Mouse (Mus musculus) stomach, embryonic 15.5 days (tissue): ENCODE measurements around the gene Cacna1d. TPM values are rescaled to one million over a fixed set of nuclear protein-coding genes. Genes with fewer than 3 reads are reported as not detected.
A peak's percentile ranks its signal among the peaks of the same experiment; 100 is the strongest.

ENCODE experiments used
- ATAC-seq: fragments of 200-750 bp; cut with Nextera tagmentation; 2 replicates; pipeline ENCODE4 v1.8.0; 2017; ENCODE audit warnings: low read depth, moderate number of reproducible peaks, moderate TSS enrichment; ENCODE audit not compliant: insufficient read depth, low FRiP score
- H3K27ac ChIP-seq: fragments of 300-500 bp; sonication (generic); 2 replicates; pipeline ENCODE4 v1.5.1; 2015; ENCODE audit warnings: mild to moderate bottlenecking, inconsistent platforms
- H3K27me3 ChIP-seq: fragments of 300-500 bp; sonication (generic); replicated peaks from 2 replicates; pipeline ENCODE4 v1.6.1; 2015; ENCODE audit warnings: inconsistent platforms
- H3K36me3 ChIP-seq: fragments of 300-500 bp; sonication (generic); 2 replicates; pipeline ENCODE4 v1.6.1; 2015; ENCODE audit warnings: inconsistent platforms
- H3K4me1 ChIP-seq: fragments of 300-500 bp; sonication (generic); 2 replicates; pipeline ENCODE4 v1.6.1; 2015; ENCODE audit warnings: inconsistent platforms
- H3K4me2 ChIP-seq: fragments of 300-500 bp; sonication (generic); 2 replicates; pipeline ENCODE4 v1.6.1; 2015; ENCODE audit warnings: mild to moderate bottlenecking, inconsistent platforms
- H3K4me3 ChIP-seq: fragments of 300-500 bp; sonication (generic); replicated peaks from 2 replicates; pipeline ENCODE4 v1.5.1; 2015; ENCODE audit warnings: inconsistent platforms
- H3K9ac ChIP-seq: fragments of 300-500 bp; sonication (generic); 2 replicates; pipeline ENCODE4 v1.6.1; 2015; ENCODE audit warnings: inconsistent platforms
- H3K9me3 ChIP-seq: fragments of 300-500 bp; sonication (generic); 2 replicates; pipeline ENCODE4 v1.6.1; 2016; ENCODE audit warnings: inconsistent platforms
- WGBS: fragments of 180-500 bp; shearing (Covaris S2); methylation state at CpG from one replicate; pipeline ENCODE4 v1.1.7; 2015; 5-methylcytosine and 5-hydroxymethylcytosine counted together
- polyA plus RNA-seq: library from polyadenylated mRNA; unstranded; fragments of >200 nt; fragmentation: Nextera tagmentation; extraction: Ambion mirVana; gene quantifications from 2 replicates; pipeline ENCODE4 v1.2.1, GENCODE M21; 2015

Cacna1d gene
- polyA plus RNA-seq, 1 experiment from 2014 or later: 6.1 TPM

DNA sequence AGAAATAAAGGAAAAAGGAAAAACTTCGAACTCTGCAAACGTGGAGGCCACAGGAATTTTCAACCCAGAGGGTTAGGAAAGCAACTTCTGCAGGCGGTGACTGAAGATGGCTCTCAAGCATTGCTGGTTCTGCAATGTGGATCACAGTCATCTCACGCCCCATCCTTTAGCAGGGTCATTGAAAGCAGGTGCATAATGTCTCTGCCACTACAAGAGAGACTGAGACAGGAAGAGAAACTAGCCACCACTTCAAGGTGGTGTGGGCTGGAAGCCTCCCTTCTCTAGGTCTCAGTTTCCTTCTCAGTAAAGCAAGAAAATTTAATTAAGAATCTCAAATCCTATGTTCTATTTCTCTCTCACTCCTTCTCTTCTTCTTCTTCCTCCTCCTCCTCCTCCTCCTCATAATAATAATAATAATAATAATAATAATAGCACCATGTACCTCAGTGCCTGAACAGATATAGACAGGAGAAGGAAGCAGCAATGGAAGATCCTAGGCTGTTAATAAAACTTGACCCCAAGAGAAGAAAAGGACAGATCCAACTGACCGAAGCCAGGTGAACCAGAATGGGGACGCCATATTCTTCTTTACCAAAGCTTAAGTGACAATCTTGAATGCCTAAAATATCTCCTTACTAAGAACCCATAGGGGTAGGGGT, 305.5 kb downstream of the Cacna1d start:
- Histone ChIP-seq H3K36me3 (no peaks in the 10 kb centered on the region), H3K4me1 (no peaks in the 10 kb centered on the region), H3K4me2 (no peak overlapping the region), H3K4me3 (no peak overlapping the region), H3K27me3 (no peaks in the 10 kb centered on the region), H3K27ac (no peak overlapping the region), H3K9me3 (no peaks in the 10 kb centered on the region), H3K9ac (no peak overlapping the region)
- WGBS: 86% methylated on average over 6 of the region's 6 CpGs
- ATAC-seq: no peak

DNA sequence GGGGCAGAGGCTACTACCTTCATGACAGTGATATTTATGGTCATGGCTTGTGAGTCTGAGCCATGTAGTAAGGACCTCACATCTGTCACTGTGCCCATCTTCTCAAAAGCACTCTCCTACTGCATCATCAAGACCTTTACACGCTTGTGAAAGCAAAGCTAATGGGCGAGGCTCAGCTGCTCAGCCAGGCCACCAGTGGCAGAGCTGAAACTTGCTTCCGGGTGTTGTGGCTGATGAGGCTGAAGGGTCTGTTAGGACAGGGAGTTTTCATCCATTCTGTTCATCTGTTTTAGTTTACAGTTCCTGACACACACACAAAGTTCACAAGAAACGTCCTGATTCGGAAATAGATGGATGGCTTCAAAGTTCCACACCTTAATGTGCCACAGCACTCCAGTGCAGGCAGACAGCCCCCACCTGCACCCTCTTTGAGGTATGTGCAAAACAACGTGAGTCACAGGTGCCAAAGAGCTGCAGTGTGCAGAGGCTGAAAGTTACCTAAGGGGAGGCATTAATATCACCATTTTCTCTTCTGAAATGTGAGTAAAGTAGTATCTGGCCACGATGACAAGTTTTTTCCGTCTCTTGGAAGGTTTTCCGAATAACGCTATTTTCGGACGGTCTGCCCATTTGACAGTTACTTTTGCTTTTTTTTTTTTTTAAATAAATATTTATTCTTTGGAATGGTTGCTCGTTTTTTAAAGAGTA, 306.7 kb downstream of the Cacna1d start:
- Histone ChIP-seq H3K4me1 (no peaks in the 10 kb centered on the region), H3K36me3 (no peaks in the 10 kb centered on the region), H3K9me3 (no peaks in the 10 kb centered on the region), H3K27ac (no peak overlapping the region), H3K27me3 (no peaks in the 10 kb centered on the region), H3K9ac (no peak overlapping the region), H3K4me2 (no peak overlapping the region), H3K4me3 (no peak overlapping the region)
- ATAC-seq: no peak
- 59% methylated on average over 13 of the region's 13 CpGs for WGBS

DNA sequence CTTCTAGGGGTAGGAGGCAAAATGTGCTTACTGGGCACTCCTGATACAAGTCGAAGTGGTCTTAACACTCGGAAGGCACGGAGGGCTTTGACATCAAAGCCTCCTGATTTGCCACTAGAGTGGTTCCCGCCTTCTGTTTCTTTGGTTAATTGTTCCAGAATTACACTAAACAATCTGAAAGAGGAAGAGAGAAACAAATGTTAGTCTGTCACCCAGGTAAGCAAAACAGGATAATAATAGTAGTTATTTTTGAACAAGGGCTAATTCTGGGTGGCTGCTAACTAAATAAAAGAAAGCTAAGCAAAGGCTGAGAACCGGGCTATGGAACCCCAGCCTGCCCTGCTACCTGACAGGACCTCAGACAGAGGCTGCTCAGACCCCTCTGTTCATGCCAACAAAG, 307.2 kb downstream of the Cacna1d start:
- Histone ChIP-seq H3K36me3 (no peaks in the 10 kb centered on the region), H3K9me3 (no peaks in the 10 kb centered on the region), H3K4me1 (no peaks in the 10 kb centered on the region), H3K4me2 (no peak overlapping the region), H3K4me3 (no peak overlapping the region), H3K27ac (no peak overlapping the region), H3K9ac (no peak overlapping the region), H3K27me3 (no peaks in the 10 kb centered on the region)
- ATAC-seq: no peak
- WGBS: 73% methylated on average over 5 of the region's 5 CpGs

DNA sequence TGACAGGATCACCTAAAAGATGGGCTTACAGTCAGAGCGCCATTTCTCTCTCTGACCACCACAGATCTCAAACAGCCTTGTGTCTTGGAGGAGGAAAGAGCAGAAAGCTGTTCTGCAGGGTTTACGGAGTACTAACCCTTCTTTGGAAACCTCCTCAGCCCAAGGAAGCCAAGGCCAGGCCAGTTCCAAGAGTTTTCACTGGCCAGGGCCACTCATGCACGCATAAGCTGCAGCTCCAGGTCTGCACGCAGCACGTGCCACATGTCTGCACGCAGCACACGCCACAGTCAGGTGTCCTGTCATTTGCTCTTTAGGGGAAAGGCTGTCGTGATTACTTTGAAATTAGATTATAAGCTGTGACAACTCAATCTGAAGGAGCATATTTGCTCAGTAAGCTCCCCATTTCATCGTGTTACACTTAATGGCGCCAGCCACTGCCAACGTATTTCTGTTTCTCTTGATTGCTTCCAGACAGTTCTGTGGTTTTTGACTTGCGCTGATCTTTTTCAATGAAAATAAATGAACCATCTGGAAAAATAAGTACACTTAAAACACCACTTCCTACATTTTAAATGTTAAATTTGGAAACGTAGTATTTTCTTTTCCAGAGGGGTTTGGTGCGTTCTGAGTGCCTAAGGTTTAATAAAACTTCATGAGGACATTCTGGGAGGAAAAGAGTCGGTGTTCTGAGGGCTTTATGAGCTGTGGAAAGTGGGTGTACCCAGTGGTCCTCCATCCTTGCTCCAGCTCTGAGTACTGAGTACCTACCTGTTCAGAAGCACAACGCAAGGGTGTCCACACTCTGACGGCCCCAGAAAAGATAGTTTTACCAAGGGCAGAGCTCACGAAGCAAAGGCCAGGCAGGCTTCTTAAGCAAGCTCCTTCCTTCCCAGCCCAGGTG, 308.4 kb downstream of the Cacna1d start:
- no peak for ATAC-seq
- H3K4me2 ChIP-seq: no peak overlapping the region
- H3K4me3 ChIP-seq: no peak overlapping the region
- H3K9me3 ChIP-seq: no peaks in the 10 kb centered on the region
- WGBS: 85% methylated on average over 18 of the region's 18 CpGs
- H3K27me3 ChIP-seq: no peaks in the 10 kb centered on the region
- no peak overlapping the region for H3K9ac ChIP-seq
- no peaks in the 10 kb centered on the region for H3K36me3 ChIP-seq
- no peak overlapping the region for H3K27ac ChIP-seq
- H3K4me1 ChIP-seq: peaks cover 7% of the 10 kb centered on the region

DNA sequence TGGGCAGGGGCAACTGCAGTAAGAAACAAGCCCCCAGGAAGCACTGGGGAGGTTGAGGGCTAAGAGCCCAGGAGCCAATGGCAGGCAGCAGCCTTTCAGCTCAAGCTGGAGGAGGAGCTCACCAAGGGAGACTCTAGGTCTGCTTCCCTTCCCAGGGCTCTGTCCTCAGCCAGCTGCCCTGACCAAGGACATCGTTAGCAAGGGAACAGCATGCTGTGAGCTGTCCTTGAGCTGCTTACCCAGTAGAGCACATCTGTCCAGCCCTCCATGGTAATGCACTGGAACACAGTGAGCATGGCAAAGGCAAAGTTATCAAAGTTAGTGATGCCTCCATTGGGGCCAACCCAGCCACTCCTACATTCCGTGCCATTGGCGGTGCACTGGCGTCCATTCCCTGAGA, 312.9 kb downstream of the Cacna1d start:
- H3K4me2 ChIP-seq: no peak overlapping the region

DNA sequence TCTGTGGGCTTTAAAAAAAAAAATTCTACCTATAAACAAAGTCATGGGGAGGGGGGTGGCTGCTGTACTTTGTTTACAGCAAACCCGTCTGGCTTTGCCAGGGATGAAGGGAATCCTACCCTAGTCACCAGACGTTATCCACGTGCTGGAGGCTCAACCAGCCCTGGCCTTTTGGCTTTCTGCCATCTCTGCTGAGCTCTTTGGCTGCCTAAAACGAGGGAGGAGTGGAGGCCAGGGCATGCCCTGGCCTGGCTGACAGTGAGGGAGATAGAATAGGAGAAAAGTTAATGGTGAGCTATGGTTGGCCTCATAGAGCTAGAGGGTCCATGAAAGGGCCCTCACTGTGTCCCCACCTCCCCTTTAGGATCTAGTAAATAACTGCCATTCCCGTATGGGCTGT, 313.4 kb downstream of the Cacna1d start:
- Histone ChIP-seq H3K27me3 (no peaks in the 10 kb centered on the region), H3K9me3 (no peaks in the 10 kb centered on the region), H3K4me1 (peaks cover 9% of the 10 kb centered on the region), H3K36me3 (no peaks in the 10 kb centered on the region), H3K4me3 (no peak overlapping the region), H3K9ac (no peak overlapping the region), H3K27ac (no peak overlapping the region; the same call in 1 of the 2 replicates), H3K4me2 (no peak overlapping the region)
- WGBS: 26% methylated on average over 5 of the region's 5 CpGs
- ATAC-seq: no peak

More for the DNA sequence above, 312.9 kb downstream of the Cacna1d start:
- Histone ChIP-seq H3K4me3 (no peak overlapping the region), H3K4me1 (peaks cover 9% of the 10 kb centered on the region), H3K27me3 (no peaks in the 10 kb centered on the region), H3K27ac (no peak overlapping the region; the same call in 1 of the 2 replicates), H3K9me3 (no peaks in the 10 kb centered on the region), H3K36me3 (no peaks in the 10 kb centered on the region), H3K9ac (no peak overlapping the region)
- WGBS: 85% methylated on average over 4 of the region's 4 CpGs
- peak; percentile 60; the same call in 1 of the 2 replicates for ATAC-seq

DNA sequence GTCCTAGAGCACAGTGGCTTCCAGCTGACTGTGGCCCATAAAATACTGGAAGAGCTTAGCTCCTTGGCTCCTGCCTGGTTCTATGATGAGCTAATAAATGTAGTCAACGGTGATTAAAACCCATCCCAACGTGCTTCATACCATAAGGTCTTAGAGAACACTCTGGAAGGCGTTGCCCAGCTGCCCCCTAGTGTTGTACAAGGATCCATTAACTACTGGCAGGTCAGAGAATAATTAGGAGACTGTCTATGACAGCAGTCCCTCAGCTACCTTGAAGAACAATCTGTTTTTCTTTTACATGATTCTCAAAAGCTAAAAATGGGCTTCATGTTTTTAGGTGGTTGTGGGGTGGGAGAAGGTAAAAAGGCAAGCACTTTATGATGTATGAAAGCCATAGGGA, 315.9 kb downstream of the Cacna1d start:
- no peak overlapping the region for H3K9ac ChIP-seq
- 65% methylated on average over 3 of the region's 3 CpGs for WGBS
- no peak overlapping the region for H3K4me3 ChIP-seq
- no peaks in the 10 kb centered on the region for H3K27me3 ChIP-seq
- H3K9me3 ChIP-seq: no peaks in the 10 kb centered on the region
- H3K4me1 ChIP-seq: peaks cover 9% of the 10 kb centered on the region
- H3K27ac ChIP-seq: no peak overlapping the region
- H3K4me2 ChIP-seq: no peak overlapping the region
- H3K36me3 ChIP-seq: no peaks in the 10 kb centered on the region
- no peak for ATAC-seq

DNA sequence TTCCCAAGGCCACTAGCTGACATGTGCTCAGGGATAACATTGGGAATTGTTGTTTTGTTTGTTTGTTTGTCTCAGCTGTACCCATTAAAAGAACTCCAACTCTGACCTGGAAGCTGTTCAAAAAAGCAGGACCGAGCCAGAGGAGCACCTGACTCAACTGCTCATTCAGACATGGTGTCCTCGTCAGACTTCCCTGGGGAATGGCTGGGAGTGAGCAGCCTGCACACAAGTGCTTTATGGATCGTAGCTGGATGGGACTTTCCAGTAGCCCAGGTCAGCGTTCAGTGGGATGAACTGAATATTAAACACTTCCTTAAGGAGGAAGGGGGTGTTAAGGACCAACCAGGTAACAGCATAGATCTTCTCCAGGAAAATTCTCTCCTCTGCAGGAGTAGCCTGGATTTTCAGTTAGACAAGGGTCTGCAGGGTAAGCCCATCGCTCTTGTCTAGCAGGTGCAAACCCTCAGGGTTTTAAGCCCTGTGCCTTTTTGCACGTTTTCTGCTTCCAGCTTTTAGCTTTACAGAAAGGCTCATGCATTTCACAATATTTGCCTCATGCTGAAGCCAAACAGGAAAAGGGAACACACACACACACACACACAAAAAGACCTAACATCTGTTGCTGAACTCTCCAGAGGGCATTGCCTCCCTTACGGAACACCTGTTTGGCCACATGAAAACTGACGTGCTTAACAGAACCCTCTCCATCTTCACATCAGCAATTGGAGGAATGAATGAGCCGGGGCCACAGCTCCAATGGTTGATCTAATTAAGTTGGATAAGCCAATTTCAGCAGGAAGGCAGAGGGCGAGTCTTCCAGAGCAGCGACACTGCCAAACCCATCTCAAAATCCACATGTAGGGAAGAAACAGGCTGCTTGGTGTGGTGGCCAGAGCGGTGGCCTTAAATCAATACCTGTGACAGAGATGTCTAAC, 318.2 kb downstream of the Cacna1d start:
- peaks cover 4% of the 10 kb centered on the region for H3K4me1 ChIP-seq
- H3K27ac ChIP-seq: no peak overlapping the region
- WGBS: 67% methylated on average over 12 of the region's 12 CpGs
- no peaks in the 10 kb centered on the region for H3K36me3 ChIP-seq
- H3K9me3 ChIP-seq: no peaks in the 10 kb centered on the region
- no peaks in the 10 kb centered on the region for H3K27me3 ChIP-seq
- H3K4me3 ChIP-seq: no peak overlapping the region
- no peak overlapping the region for H3K4me2 ChIP-seq
- no peak overlapping the region for H3K9ac ChIP-seq
- no peak for ATAC-seq

DNA sequence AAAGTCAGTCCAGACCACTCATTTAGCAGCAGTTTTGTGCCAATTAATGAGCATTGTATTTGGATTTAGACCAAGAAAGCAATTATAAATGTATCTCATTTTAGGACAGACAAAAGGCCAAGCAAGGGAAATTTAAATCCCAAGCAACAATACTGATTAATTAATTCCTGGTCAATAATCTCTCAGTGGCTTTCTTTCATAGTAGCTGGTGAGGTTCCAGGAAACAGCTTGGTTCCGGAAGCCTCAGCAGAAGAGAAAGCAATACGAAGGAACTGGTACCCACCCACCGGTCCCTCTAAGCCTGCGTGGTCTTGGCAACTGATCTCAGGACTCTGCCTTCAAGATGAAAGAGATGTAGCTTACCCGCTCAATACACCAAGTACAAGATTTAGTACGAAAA, 319.7 kb downstream of the Cacna1d start:
- no peaks in the 10 kb centered on the region for H3K9me3 ChIP-seq
- H3K27ac ChIP-seq: no peak overlapping the region
- ATAC-seq: no peak
- no peaks in the 10 kb centered on the region for H3K36me3 ChIP-seq
- no peak overlapping the region for H3K4me2 ChIP-seq
- H3K27me3 ChIP-seq: no peaks in the 10 kb centered on the region
- no peak overlapping the region for H3K4me3 ChIP-seq
- H3K4me1 ChIP-seq: no peaks in the 10 kb centered on the region
- H3K9ac ChIP-seq: no peak overlapping the region
- WGBS: 86% methylated on average over 6 of the region's 6 CpGs

DNA sequence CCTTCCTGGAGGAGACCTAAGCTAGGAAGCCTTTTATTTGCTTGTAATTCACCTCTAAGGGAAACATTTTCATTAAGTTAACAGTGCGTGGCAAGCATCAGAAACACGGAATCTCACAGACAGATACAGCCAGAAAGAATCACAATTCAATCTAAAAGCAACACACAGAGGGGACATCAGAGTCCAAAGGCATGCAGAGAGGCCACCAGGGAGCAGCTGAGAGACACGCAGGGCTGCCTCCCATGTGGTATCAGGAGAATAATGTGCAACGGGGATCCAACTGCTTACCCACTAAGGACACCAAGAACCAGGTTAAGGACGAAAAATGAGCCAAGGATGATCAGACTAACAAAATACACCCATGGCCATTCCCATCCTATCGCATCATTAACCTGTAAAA, 320.2 kb downstream of the Cacna1d start:
- Histone ChIP-seq H3K9me3 (no peaks in the 10 kb centered on the region), H3K4me3 (no peak overlapping the region)
- WGBS: 63% methylated on average over 6 of the region's 6 CpGs

DNA sequence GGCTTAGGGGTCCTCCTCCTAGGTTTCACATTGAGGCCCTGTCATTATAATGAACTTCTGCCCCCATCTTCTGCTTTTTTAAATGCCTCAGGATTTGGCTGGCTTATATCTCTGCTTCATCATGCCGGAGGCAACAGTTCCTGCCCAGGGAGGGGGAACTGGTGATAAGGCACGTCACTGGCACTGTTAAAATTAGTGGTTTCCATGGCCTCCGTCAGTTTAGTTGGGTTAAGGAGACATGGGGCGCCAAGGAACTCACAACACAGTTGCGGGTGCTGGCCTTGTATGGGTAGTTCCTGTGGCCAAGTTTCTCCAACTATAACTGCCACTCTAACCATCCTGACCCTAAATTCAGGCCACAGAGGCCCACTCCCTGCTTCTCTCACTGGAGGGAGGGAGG, 321.8 kb downstream of the Cacna1d start:
- Histone ChIP-seq H3K27me3 (no peaks in the 10 kb centered on the region), H3K36me3 (no peaks in the 10 kb centered on the region), H3K27ac (no peak overlapping the region), H3K4me1 (no peaks in the 10 kb centered on the region), H3K9ac (no peak overlapping the region), H3K4me2 (no peak overlapping the region), H3K4me3 (no peak overlapping the region), H3K9me3 (no peaks in the 10 kb centered on the region)
- 53% methylated on average over 5 of the region's 5 CpGs for WGBS
- ATAC-seq: no peak

More for the DNA sequence above, 320.2 kb downstream of the Cacna1d start:
- Histone ChIP-seq H3K4me2 (no peak overlapping the region), H3K27me3 (no peaks in the 10 kb centered on the region), H3K36me3 (no peaks in the 10 kb centered on the region), H3K27ac (no peak overlapping the region), H3K9ac (no peak overlapping the region), H3K4me1 (no peaks in the 10 kb centered on the region)
- ATAC-seq: no peak
